Mouse (Mus musculus): ENCODE data around the gene Cryzl2. TPM values are rescaled to one million over a fixed set of nuclear protein-coding genes. Genes with fewer than 3 reads are reported as not detected.

The Cryzl2 gene
- polyA plus RNA-seq, 2 experiments, result 6.5 to 8.1 TPM

GRCm38 (mm10) chr1:157480901-157481300 lies 22.5 kb downstream of the Cryzl2 start:
- TF ChIP-seq EP300 (IDR thresholded peaks at IDR 0.05; ENCODE audit: low read depth) (no peak), CTCF (IDR thresholded peaks at IDR 0.05; ENCODE audit: low read depth) (no peak)
- WGBS (ENCODE audit: insufficient replicate concordance), result 56% methylated on average over 3 of the region's 3 CpGs
- ATAC-seq (ENCODE audit: insufficient read depth), result no peak
- H3K36me3 ChIP-seq (replicated peaks; ENCODE audit: control insufficient read depth, insufficient read depth, low read depth), result no peaks in the 10 kb centered on the region
- H3K9ac ChIP-seq (replicated peaks), result no peak overlapping the region
- no peak overlapping the region for H3K4me3 ChIP-seq (ENCODE audit: insufficient read depth in 1 of 2, low read depth in 2 of 2, low read length in 2 of 2)
- H3K4me2 ChIP-seq (ENCODE audit: low read depth), result no peak overlapping the region
- no peak for DNase-seq (ENCODE audit: low read depth in 3 of 3, low spot score in 3 of 3)
- no peaks in the 10 kb centered on the region for H3K9me3 ChIP-seq (ENCODE audit: control insufficient read depth, low read length)
- H3K4me1 ChIP-seq (replicated peaks; ENCODE audit: control insufficient read depth in 2 of 2, insufficient read depth in 2 of 2, low read length in 1 of 2), result peaks cover 0 to 6% of the 10 kb centered on the region in 2 experiments; a peak in 1 of 4 replicates
- H3K27me3 ChIP-seq (ENCODE audit: control insufficient read depth, insufficient read depth, low read length), result no peaks in the 10 kb centered on the region
- H3K27ac ChIP-seq, result no peak overlapping the region

GRCm38 (mm10) chr1:157481666-157482065 lies 23.3 kb downstream of the Cryzl2 start:
- DNase-seq (ENCODE audit: low read depth in 3 of 3, low spot score in 3 of 3), result no peak
- Histone ChIP-seq H3K4me2 (ENCODE audit: low read depth) (no peak overlapping the region), H3K27me3 (ENCODE audit: control insufficient read depth, insufficient read depth, low read length) (no peaks in the 10 kb centered on the region), H3K27ac (no peak overlapping the region), H3K36me3 (replicated peaks; ENCODE audit: control insufficient read depth, insufficient read depth, low read depth) (no peaks in the 10 kb centered on the region), H3K4me1 (replicated peaks; ENCODE audit: control insufficient read depth in 2 of 2, insufficient read depth in 2 of 2, low read length in 1 of 2) (peaks cover 0 to 6% of the 10 kb centered on the region in 2 experiments; a peak in 1 of 4 replicates), H3K9me3 (ENCODE audit: control insufficient read depth, low read length) (no peaks in the 10 kb centered on the region), H3K9ac (replicated peaks) (no peak overlapping the region), H3K4me3 (ENCODE audit: insufficient read depth in 1 of 2, low read depth in 2 of 2, low read length in 2 of 2) (no peak overlapping the region)
- WGBS (ENCODE audit: insufficient replicate concordance), result 51% methylated on average over 6 of the region's 6 CpGs
- ATAC-seq (ENCODE audit: insufficient read depth), result peak; percentile 35; the same call in 1 of the 2 replicates
- TF ChIP-seq EP300 (IDR thresholded peaks at IDR 0.05; ENCODE audit: low read depth) (no peak), CTCF (IDR thresholded peaks at IDR 0.05; ENCODE audit: low read depth) (no peak)

- no peak for ATAC-seq (ENCODE audit: insufficient read depth)
- Histone ChIP-seq H3K4me3 (ENCODE audit: insufficient read depth in 1 of 2, low read depth in 2 of 2, low read length in 2 of 2) (no peak overlapping the region), H3K9me3 (ENCODE audit: control insufficient read depth, low read length) (no peaks in the 10 kb centered on the region), H3K27ac (no peak overlapping the region), H3K4me1 (replicated peaks; ENCODE audit: control insufficient read depth in 2 of 2, insufficient read depth in 2 of 2, low read length in 1 of 2) (peaks cover 0 to 6% of the 10 kb centered on the region in 2 experiments; a peak in 1 of 4 replicates), H3K27me3 (ENCODE audit: control insufficient read depth, insufficient read depth, low read length) (no peaks in the 10 kb centered on the region), H3K4me2 (ENCODE audit: low read depth) (no peak overlapping the region), H3K36me3 (replicated peaks; ENCODE audit: control insufficient read depth, insufficient read depth, low read depth) (no peaks in the 10 kb centered on the region), H3K9ac (replicated peaks) (no peak overlapping the region)
- no peak for TF ChIP-seq CTCF (IDR thresholded peaks at IDR 0.05; ENCODE audit: low read depth)
- TF ChIP-seq EP300 (IDR thresholded peaks at IDR 0.05; ENCODE audit: low read depth), result no peak
- DNase-seq (ENCODE audit: low read depth in 3 of 3, low spot score in 3 of 3), result no peak
- 76% methylated on average over 4 of the region's 4 CpGs for WGBS (ENCODE audit: insufficient replicate concordance)
These were observed 25.8 kb downstream of the Cryzl2 start for GRCm38 (mm10) chr1:157484161-157484560.

DNA sequence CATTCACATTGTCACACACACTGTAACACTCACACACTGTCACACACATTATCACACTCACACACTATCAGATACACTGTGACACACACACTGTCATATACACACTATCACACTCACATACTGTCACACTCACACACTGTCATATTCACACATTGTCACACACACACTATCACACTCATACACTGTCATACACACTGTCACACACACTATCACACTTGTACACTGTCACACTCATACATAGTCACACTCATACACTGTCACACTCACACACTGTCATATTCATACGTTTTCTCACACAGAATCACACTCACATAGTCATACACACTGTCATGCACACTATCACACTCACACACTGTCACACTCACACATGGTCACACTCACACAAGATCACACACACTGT lies 42.3 kb downstream of the Cryzl2 start:
- ATAC-seq (ENCODE audit: insufficient read depth) (no peak), DNase-seq (ENCODE audit: low read depth in 3 of 3, low spot score in 3 of 3) (no peak)
- TF ChIP-seq CTCF (IDR thresholded peaks at IDR 0.05; ENCODE audit: low read depth), result no peak
- TF ChIP-seq EP300 (IDR thresholded peaks at IDR 0.05; ENCODE audit: low read depth), result no peak
- H3K4me3 ChIP-seq (ENCODE audit: insufficient read depth in 1 of 2, low read depth in 2 of 2, low read length in 2 of 2), result no peak overlapping the region
- H3K9ac ChIP-seq (replicated peaks), result no peak overlapping the region
- H3K4me2 ChIP-seq (ENCODE audit: low read depth), result no peak overlapping the region
- H3K4me1 ChIP-seq (replicated peaks; ENCODE audit: control insufficient read depth in 2 of 2, insufficient read depth in 2 of 2, low read length in 1 of 2), result no peaks in the 10 kb centered on the region
- no peaks in the 10 kb centered on the region for H3K9me3 ChIP-seq (ENCODE audit: control insufficient read depth, low read length)
- H3K27me3 ChIP-seq (ENCODE audit: control insufficient read depth, insufficient read depth, low read length), result no peaks in the 10 kb centered on the region
- H3K36me3 ChIP-seq (replicated peaks; ENCODE audit: control insufficient read depth, insufficient read depth, low read depth), result no peaks in the 10 kb centered on the region
- 43% methylated on average over 1 of the region's 1 CpGs for WGBS (ENCODE audit: insufficient replicate concordance)
- H3K27ac ChIP-seq, result no peak overlapping the region

- DNase-seq (ENCODE audit: low read depth in 3 of 3, low spot score in 3 of 3) (no peak), ATAC-seq (ENCODE audit: insufficient read depth) (no peak)
- H3K36me3 ChIP-seq (replicated peaks; ENCODE audit: control insufficient read depth, insufficient read depth, low read depth), result no peaks in the 10 kb centered on the region
- WGBS (ENCODE audit: insufficient replicate concordance), result 74% methylated on average over 6 of the region's 6 CpGs
- TF ChIP-seq CTCF (IDR thresholded peaks at IDR 0.05; ENCODE audit: low read depth) (no peak), EP300 (IDR thresholded peaks at IDR 0.05; ENCODE audit: low read depth) (no peak)
- no peaks in the 10 kb centered on the region for H3K4me1 ChIP-seq (replicated peaks; ENCODE audit: control insufficient read depth in 2 of 2, insufficient read depth in 2 of 2, low read length in 1 of 2)
- H3K4me3 ChIP-seq (ENCODE audit: insufficient read depth in 1 of 2, low read depth in 2 of 2, low read length in 2 of 2), result no peak overlapping the region
- H3K9me3 ChIP-seq (ENCODE audit: control insufficient read depth, low read length), result no peaks in the 10 kb centered on the region
- no peak overlapping the region for H3K4me2 ChIP-seq (ENCODE audit: low read depth)
- H3K9ac ChIP-seq (replicated peaks), result no peak overlapping the region
- no peaks in the 10 kb centered on the region for H3K27me3 ChIP-seq (ENCODE audit: control insufficient read depth, insufficient read depth, low read length)
- no peak overlapping the region for H3K27ac ChIP-seq
These were observed 43.1 kb downstream of the Cryzl2 start for GRCm38 (mm10) chr1:157501352-157501945.
